Mouse (Mus musculus): ENCODE measurements around the gene Ext2. TPM values are rescaled to one million over a fixed set of nuclear protein-coding genes. Genes with fewer than 3 reads are reported as not detected.

Gene Ext2
- polyA plus RNA-seq, 1 experiment from 2014 or later: 78.9 TPM

DNA sequence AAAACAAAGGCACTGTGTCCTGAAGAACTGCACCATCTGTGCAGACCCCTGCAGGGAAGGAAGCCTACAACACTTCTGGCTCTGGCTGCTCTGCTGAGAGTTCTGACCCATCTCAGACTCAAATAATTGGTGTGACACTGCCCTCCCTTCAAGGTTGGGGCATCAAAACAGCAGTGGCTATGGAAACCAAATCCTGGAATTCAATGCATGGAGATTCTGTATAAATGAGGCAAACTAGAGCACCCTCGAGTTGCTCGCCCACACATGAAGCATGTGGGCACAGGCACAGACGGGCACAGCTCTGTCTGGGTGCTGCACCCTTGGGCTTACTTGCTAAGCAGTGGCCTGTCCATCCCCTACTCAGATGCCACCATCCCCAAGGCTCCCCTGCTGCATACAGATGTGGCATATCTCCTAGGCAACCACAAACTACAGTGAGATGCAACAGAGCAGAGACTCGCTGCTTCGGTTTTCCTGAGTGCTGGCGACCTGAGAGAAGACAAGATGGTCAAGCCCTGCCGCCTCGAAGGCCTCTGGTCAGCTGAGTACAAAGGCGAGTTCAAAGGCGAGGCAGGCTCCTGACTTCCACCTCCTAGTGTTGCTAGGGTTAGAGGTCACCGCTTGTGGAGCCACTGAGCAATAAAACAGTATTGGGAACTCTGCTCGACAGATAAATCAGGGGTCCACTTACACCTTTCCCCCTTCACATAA, 37.5 kb downstream of the Ext2 start:
- no peak for ATAC-seq (ENCODE audit: insufficient number of reproducible peaks, insufficient read depth, low FRiP score, low TSS enrichment, low read depth)
- no peak overlapping the region for H3K4me2 ChIP-seq
- no peak overlapping the region for H3K27ac ChIP-seq
- H3K4me1 ChIP-seq (replicated peaks): peaks cover 48% of the 10 kb centered on the region
- H3K36me3 ChIP-seq: peaks cover 27% of the 10 kb centered on the region
- 18% methylated on average over 12 of the region's 12 CpGs for WGBS
- H3K9ac ChIP-seq (replicated peaks): no peak overlapping the region; the same call in 1 of the 2 replicates
- H3K27me3 ChIP-seq: peaks cover 38% of the 10 kb centered on the region
- H3K9me3 ChIP-seq: no peaks in the 10 kb centered on the region
- H3K4me3 ChIP-seq (replicated peaks): no peak overlapping the region

DNA sequence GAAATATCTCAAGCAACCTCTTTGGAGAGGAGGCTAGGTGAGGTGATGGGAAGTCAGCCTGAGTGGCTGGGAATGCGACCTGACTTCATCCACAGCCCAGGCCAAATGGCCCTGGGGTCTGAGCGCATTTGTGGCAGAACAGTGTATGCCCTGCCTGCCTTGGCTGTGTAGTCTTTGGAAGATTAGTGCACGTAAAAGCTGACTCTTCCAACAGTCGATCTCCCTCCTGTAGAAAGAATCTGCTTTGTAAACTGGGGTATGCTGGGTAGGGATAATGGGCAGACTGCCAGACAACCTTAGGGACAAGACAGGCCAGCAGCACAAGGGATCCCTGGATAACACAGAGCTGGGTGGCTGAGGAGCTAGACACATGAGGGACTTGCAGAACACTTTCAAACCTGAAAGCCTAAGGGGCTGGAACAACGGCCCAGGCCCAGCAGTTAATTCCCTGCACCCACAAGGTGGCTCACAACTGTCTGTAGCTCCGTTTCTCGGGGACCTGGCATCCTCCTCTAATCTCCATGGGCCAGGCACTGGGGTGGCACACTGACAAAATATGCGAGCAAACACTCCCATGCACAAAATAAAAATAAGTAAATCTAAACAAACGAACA, 38.3 kb downstream of the Ext2 start:
- Histone ChIP-seq H3K4me2 (no peak overlapping the region), H3K36me3 (peaks cover 19% of the 10 kb centered on the region; the same call in 1 of the 2 replicates), H3K9me3 (no peaks in the 10 kb centered on the region), H3K9ac (replicated peaks) (no peak overlapping the region), H3K27me3 (peaks cover 42% of the 10 kb centered on the region), H3K4me1 (replicated peaks) (peaks cover 57% of the 10 kb centered on the region), H3K4me3 (replicated peaks) (no peak overlapping the region), H3K27ac (no peak overlapping the region)
- 67% methylated on average over 9 of the region's 9 CpGs for WGBS
- no peak for ATAC-seq (ENCODE audit: insufficient number of reproducible peaks, insufficient read depth, low FRiP score, low TSS enrichment, low read depth)

DNA sequence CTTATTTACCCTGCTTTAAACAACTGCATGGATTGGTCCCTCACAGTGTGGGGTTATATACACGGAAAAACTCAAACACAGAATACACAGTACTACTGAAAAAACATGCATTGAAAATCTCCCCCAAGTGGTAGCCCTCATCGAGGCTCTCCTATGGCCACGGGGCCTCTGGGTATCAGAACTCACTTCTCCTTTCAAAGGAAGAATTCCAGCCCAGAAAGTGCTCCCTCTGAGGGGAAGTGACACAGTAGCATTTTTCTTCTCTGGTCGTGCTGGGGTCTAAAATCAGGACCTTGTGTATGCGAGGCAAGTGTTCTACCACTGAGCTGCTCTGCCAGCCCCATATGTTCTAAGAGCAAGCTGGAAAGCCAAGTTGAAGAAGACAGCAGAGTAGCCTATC, 39.7 kb downstream of the Ext2 start:
- Histone ChIP-seq H3K9me3 (no peaks in the 10 kb centered on the region), H3K27ac (no peak overlapping the region), H3K9ac (replicated peaks) (no peak overlapping the region), H3K4me2 (no peak overlapping the region), H3K4me3 (replicated peaks) (no peak overlapping the region), H3K36me3 (peaks cover 7% of the 10 kb centered on the region; the same call in 1 of the 2 replicates), H3K4me1 (replicated peaks) (peaks cover 64% of the 10 kb centered on the region), H3K27me3 (peaks cover 44% of the 10 kb centered on the region)
- ATAC-seq (ENCODE audit: insufficient number of reproducible peaks, insufficient read depth, low FRiP score, low TSS enrichment, low read depth): no peak
- WGBS: 56% methylated on average over 5 of the region's 5 CpGs

DNA sequence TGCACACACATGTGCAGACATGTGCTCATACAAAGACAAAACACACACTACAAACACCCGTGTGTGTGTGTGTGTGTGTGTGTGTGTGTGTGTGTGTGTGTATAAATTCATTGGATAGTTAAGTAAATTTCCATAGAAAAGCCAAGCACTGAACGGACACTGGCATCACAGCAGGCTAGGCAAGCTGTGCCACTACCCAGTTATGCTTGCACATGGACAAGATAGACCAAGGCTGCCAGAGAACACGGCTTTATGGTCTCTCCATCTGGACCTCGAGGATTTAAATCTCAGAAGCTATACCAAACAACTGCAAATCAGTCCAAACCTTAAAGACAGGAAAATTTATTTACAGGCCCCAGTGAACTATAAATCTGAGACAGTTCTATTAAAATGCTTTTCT, 40.2 kb downstream of the Ext2 start:
- H3K4me3 ChIP-seq (replicated peaks): no peak overlapping the region
- no peak overlapping the region for H3K9ac ChIP-seq (replicated peaks)
- ATAC-seq (ENCODE audit: insufficient number of reproducible peaks, insufficient read depth, low FRiP score, low TSS enrichment, low read depth): no peak
- WGBS: 62% methylated on average over 4 of the region's 4 CpGs
- H3K4me1 ChIP-seq (replicated peaks): peaks cover 69% of the 10 kb centered on the region
- H3K27ac ChIP-seq: no peak overlapping the region
- H3K4me2 ChIP-seq: no peak overlapping the region
- peaks cover 5% of the 10 kb centered on the region; the same call in 1 of the 2 replicates for H3K36me3 ChIP-seq
- H3K27me3 ChIP-seq: peaks cover 49% of the 10 kb centered on the region
- no peaks in the 10 kb centered on the region for H3K9me3 ChIP-seq

DNA sequence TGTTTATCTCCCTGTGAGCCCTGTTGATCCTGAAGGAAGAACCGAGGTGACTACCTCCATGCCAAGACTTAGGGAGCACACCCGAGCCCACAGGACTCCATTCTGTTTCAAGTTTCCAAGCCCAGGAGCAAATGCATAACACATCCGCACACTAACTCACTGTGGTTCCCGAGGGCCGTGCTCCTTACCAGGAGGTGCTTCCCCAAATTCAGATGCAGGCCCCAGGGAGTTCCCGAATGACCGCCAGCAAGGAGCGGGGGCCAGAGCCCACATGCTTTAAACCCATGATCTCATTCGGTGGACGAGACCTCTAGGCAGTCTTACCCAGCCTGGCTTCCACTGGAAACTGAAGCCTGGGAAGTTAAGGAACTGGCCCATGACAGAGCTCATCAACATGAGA, 41.8 kb downstream of the Ext2 start:
- ATAC-seq (ENCODE audit: insufficient number of reproducible peaks, insufficient read depth, low FRiP score, low TSS enrichment, low read depth): no peak
- H3K4me2 ChIP-seq: no peak overlapping the region
- peaks cover 64% of the 10 kb centered on the region for H3K27me3 ChIP-seq
- H3K36me3 ChIP-seq: peaks cover 5% of the 10 kb centered on the region; the same call in 1 of the 2 replicates
- WGBS: 47% methylated on average over 10 of the region's 10 CpGs
- H3K4me3 ChIP-seq (replicated peaks): no peak overlapping the region
- no peaks in the 10 kb centered on the region for H3K9me3 ChIP-seq
- H3K27ac ChIP-seq: no peak overlapping the region
- H3K9ac ChIP-seq (replicated peaks): no peak overlapping the region
- peaks cover 79% of the 10 kb centered on the region for H3K4me1 ChIP-seq (replicated peaks)

DNA sequence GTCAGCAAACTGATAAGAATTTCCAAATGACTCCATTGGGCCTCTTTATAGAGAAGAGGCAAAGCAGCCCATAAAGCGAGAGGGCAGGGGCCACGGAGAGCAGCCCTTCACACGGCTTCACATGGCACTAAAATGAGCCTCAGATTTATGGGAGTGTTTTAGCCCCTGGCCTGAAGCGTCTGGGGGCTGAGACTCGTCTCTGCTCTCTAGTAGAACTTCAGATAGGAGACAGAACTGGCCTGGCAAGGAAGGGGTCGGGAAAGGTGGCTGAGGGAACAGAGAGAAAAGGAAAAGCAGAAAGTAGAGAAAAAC, 42.5 kb downstream of the Ext2 start:
- Histone ChIP-seq H3K27ac (no peak overlapping the region), H3K4me1 (replicated peaks) (peaks cover 79% of the 10 kb centered on the region), H3K4me3 (replicated peaks) (no peak overlapping the region), H3K9ac (replicated peaks) (no peak overlapping the region), H3K36me3 (peaks cover 5% of the 10 kb centered on the region; the same call in 1 of the 2 replicates), H3K27me3 (peaks cover 65% of the 10 kb centered on the region), H3K9me3 (no peaks in the 10 kb centered on the region), H3K4me2 (no peak overlapping the region)
- ATAC-seq (ENCODE audit: insufficient number of reproducible peaks, insufficient read depth, low FRiP score, low TSS enrichment, low read depth): no peak
- 8% methylated on average over 6 of the region's 6 CpGs for WGBS

DNA sequence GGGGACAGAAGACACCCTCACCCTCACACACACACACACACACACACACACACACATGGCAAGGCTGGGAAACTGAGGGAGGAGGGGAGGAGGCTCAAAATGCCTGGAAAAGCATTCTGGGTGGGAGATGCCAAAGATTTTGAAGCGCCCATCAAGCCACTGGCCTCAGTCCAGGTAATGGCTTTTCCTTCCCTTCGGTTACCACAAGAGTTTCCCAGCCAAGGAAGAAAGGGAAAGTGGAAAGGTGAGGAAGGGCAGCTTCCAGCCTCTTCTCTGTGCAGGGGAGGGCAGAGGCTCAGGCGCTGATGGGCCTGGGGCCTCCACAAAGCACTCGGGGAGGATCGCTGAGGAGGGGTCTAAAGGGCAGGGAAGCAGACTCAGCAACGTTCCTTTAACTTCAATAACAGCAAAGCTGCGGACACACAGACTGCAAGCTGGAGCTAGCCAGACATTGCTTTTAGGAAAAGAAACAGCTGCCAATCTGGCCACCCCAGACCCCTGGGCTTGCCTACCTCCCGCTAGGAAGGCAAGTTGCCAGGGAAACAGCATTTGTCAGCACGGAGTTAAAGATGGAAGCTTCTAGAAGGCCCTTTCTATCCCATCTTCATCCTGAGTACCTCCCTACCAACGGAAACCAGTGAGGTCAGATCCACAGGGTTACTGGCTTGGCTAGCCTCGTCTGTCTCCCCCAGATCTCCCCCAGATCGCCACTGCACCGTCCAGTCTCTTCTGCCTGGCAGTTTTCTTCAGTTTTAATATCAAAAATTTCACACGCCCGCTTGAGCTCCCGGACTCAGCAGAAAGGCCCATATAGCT, 43.1 kb downstream of the Ext2 start:
- peaks cover 79% of the 10 kb centered on the region for H3K4me1 ChIP-seq (replicated peaks)
- no peak overlapping the region for H3K4me2 ChIP-seq
- H3K27me3 ChIP-seq: peaks cover 66% of the 10 kb centered on the region
- peaks cover 5% of the 10 kb centered on the region; the same call in 1 of the 2 replicates for H3K36me3 ChIP-seq
- no peaks in the 10 kb centered on the region for H3K9me3 ChIP-seq
- H3K4me3 ChIP-seq (replicated peaks): no peak overlapping the region
- WGBS: 18% methylated on average over 16 of the region's 16 CpGs
- H3K9ac ChIP-seq (replicated peaks): no peak overlapping the region
- 0 out of 2 replicates have a peak overlapping the region, but pooled peaks have one; percentile 12 for H3K27ac ChIP-seq
- no peak for ATAC-seq (ENCODE audit: insufficient number of reproducible peaks, insufficient read depth, low FRiP score, low TSS enrichment, low read depth)

DNA sequence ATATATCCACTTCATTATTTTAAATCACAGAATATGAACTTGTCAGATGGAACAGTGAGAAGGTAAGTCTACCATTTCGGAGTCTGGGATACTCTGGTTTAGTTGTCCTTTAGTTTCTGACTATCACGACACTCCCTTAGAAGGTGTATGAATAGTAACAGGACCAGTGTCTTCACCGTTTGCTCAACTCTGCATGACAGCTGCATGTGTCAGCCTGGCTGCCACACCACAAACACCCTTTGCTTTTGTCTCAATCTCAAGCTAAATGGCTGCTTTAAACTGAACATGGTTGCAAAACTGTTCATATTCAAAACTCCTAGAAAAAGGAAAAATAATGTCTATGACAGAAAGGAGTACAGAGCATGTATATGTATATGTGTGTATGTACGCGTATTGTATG, 43.8 kb downstream of the Ext2 start:
- no peak overlapping the region for H3K9ac ChIP-seq (replicated peaks)
- H3K9me3 ChIP-seq: no peaks in the 10 kb centered on the region
- WGBS: 88% methylated on average over 5 of the region's 5 CpGs
- no peak overlapping the region for H3K4me3 ChIP-seq (replicated peaks)
- H3K4me2 ChIP-seq: no peak overlapping the region
- peaks cover 67% of the 10 kb centered on the region for H3K27me3 ChIP-seq
- peaks cover 79% of the 10 kb centered on the region for H3K4me1 ChIP-seq (replicated peaks)
- 0 out of 2 replicates have a peak, but pooled peaks cover 3% of the 10 kb centered on the region for H3K36me3 ChIP-seq
- no peak for ATAC-seq (ENCODE audit: insufficient number of reproducible peaks, insufficient read depth, low FRiP score, low TSS enrichment, low read depth)
- no peak overlapping the region for H3K27ac ChIP-seq

DNA sequence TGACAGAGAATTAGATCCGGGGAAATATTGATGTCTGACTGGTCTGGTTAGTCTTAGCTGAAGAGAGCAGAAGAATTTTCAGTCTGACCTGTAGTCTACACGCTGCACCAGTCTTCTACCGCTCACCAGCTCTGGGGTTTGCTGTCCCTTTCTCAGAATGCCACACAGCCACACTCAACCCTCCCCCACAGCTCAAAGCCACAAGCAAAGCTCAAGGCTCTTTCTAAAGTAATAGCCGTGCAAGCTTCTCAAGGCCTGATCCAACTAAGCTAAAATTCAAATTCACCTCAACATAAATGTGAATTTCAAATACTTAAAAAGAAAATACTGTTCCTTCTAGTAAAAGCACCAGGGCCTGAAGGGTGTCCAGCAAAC, 45.3 kb downstream of the Ext2 start:
- Histone ChIP-seq H3K4me2 (no peak overlapping the region), H3K27ac (no peak overlapping the region), H3K9me3 (no peaks in the 10 kb centered on the region), H3K4me1 (replicated peaks) (peaks cover 89% of the 10 kb centered on the region), H3K4me3 (replicated peaks) (no peak overlapping the region), H3K9ac (replicated peaks) (no peak overlapping the region), H3K36me3 (0 out of 2 replicates have a peak, but pooled peaks cover 3% of the 10 kb centered on the region), H3K27me3 (peaks cover 64% of the 10 kb centered on the region)
- 76% methylated on average over 4 of the region's 4 CpGs for WGBS
- ATAC-seq (ENCODE audit: insufficient number of reproducible peaks, insufficient read depth, low FRiP score, low TSS enrichment, low read depth): no peak

DNA sequence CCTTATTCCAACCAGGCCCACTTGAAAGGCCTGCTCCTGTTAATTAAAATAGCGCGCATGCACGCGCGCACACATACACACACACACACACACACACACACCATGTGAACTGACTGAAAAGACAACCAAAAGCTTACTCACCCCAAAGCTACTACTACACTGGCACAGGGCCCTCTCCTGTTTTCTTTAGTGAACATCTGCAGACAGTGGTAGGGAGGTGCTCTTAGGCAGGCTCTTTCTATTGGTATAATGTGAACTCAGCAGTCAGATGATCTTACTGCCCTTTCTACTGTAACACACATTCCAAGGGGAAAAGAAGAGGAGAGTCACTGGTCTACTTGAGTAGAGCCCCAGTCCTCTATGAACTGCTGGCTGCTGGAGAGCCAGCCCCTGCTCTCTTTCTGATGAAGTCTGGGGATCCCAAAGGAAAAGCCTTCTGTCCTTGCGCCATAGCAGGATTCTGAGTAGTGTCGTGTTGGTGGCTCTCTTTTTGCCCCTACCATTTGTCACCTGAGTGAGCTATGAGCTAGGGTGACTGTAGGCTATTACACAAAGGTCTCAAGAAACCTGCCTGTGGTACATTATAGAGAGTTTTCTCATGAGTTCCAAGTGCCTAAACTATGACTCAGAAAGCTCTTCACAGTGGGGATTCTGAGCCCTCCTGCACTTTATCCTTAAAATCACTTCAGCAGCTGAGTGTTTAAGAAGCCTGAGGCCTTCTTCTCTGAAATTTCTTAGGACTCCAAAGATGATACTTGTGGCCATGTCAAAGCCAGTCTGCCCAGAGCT, 45.9 kb downstream of the Ext2 start:
- H3K4me2 ChIP-seq: no peak overlapping the region
- H3K4me3 ChIP-seq (replicated peaks): no peak overlapping the region
- ATAC-seq (ENCODE audit: insufficient number of reproducible peaks, insufficient read depth, low FRiP score, low TSS enrichment, low read depth): no peak
- H3K27ac ChIP-seq: no peak overlapping the region
- no peak overlapping the region for H3K9ac ChIP-seq (replicated peaks)
- H3K27me3 ChIP-seq: peaks cover 58% of the 10 kb centered on the region
- 0 out of 2 replicates have a peak, but pooled peaks cover 1% of the 10 kb centered on the region for H3K36me3 ChIP-seq
- WGBS: 66% methylated on average over 7 of the region's 7 CpGs
- H3K9me3 ChIP-seq: no peaks in the 10 kb centered on the region
- peaks cover 90% of the 10 kb centered on the region for H3K4me1 ChIP-seq (replicated peaks)

DNA sequence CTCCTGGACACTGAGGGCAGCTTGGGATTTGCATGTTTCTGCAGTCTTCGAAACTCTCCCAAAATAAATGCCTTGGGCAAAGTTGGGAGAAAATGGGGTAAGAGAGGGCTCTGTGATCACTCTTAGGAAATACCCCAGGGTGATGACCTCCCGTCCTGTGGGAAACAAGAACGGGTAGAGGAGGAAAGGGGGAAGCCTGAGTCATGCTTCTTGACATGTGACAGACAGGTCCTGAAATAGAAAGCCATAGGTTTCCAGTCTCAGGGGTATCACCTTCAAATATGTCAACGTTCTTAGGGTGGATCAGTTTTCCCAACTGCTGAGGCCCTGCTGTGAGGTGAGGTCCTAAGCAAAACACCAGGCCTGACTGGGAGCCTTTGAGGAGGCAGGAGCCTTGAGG, 46.9 kb downstream of the Ext2 start:
- no peak overlapping the region for H3K4me3 ChIP-seq (replicated peaks)
- no peaks in the 10 kb centered on the region for H3K9me3 ChIP-seq
- no peak overlapping the region for H3K9ac ChIP-seq (replicated peaks)
- H3K36me3 ChIP-seq: no peaks in the 10 kb centered on the region
- no peak for ATAC-seq (ENCODE audit: insufficient number of reproducible peaks, insufficient read depth, low FRiP score, low TSS enrichment, low read depth)
- H3K4me1 ChIP-seq (replicated peaks): peaks cover 90% of the 10 kb centered on the region
- H3K27ac ChIP-seq: no peak overlapping the region
- WGBS: 41% methylated on average over 4 of the region's 4 CpGs
- H3K27me3 ChIP-seq: peaks cover 58% of the 10 kb centered on the region
- H3K4me2 ChIP-seq: no peak overlapping the region
